Mouse (Mus musculus): ENCODE data around the gene Pias3. TPM values are rescaled to one million over a fixed set of nuclear protein-coding genes. Genes with fewer than 3 reads are reported as not detected.
A peak's percentile ranks its signal among the peaks of the same experiment; 100 is the strongest.
"Not testable (repeated sequence)": the region's sequence is repeated elsewhere in the genome, so short reads cannot be mapped to it uniquely, and the experiment has no call there.

Gene Pias3
- 10 to 100 TPM; 27.3 to 38.0 (median 32.6) TPM for total RNA-seq (2022)

GRCm38 (mm10) chr3:96696198-96696765 is at the start of gene Pias3:
TSS of gene Pias3 (plus strand) at chr3:96696384.
- DNase-seq = peak; percentile 78

- no peak for DNase-seq
Observed at GRCm38 (mm10) chr3:96647365-96647764, 48.8 kb upstream of the Pias3 start.

GRCm38 (mm10) chr3:96660901-96661300 is 35.3 kb upstream of the Pias3 start:
- DNase-seq = no peak

GRCm38 (mm10) chr3:96662731-96663316 is 33.4 kb upstream of the Pias3 start:
- no peak for DNase-seq

GRCm38 (mm10) chr3:96663432-96664239 is 32.5 kb upstream of the Pias3 start:
- DNase-seq = peak; percentile 60

GRCm38 (mm10) chr3:96665732-96666363 is 30.3 kb upstream of the Pias3 start:
- not testable (repeated sequence) for DNase-seq

- no peak for DNase-seq
Observed at GRCm38 (mm10) chr3:96666916-96667315, 29.3 kb upstream of the Pias3 start.

GRCm38 (mm10) chr3:96667316-96667715 is 28.9 kb upstream of the Pias3 start:
- no peak for DNase-seq

- no peak for DNase-seq
Observed at GRCm38 (mm10) chr3:96668424-96669067, 27.6 kb upstream of the Pias3 start.

- DNase-seq = peak; percentile 78
Observed at GRCm38 (mm10) chr3:96669727-96670468, 26.3 kb upstream of the Pias3 start, which contains the start of gene Ankrd35. TSS of gene Ankrd35 (plus strand) at chr3:96670131.

GRCm38 (mm10) chr3:96671519-96671918 is 24.7 kb upstream of the Pias3 start:
- DNase-seq = no peak

GRCm38 (mm10) chr3:96673514-96673913 is 22.7 kb upstream of the Pias3 start:
- DNase-seq = no peak

GRCm38 (mm10) chr3:96674442-96674841 is 21.7 kb upstream of the Pias3 start:
- no peak for DNase-seq

GRCm38 (mm10) chr3:96675171-96675570 is 21.0 kb upstream of the Pias3 start:
- no peak for DNase-seq

- DNase-seq = no peak
Observed at GRCm38 (mm10) chr3:96675690-96676089, 20.5 kb upstream of the Pias3 start.

GRCm38 (mm10) chr3:96678456-96678855 is 17.7 kb upstream of the Pias3 start:
- DNase-seq = no peak

- peak; percentile 77 for DNase-seq
Observed at GRCm38 (mm10) chr3:96679159-96679674, 17.0 kb upstream of the Pias3 start.

- DNase-seq = no peak
Observed at GRCm38 (mm10) chr3:96680269-96680956, 15.8 kb upstream of the Pias3 start.

- DNase-seq = no peak
Observed at GRCm38 (mm10) chr3:96683496-96683895, 12.7 kb upstream of the Pias3 start.

- peak; percentile 75 for DNase-seq
Observed at GRCm38 (mm10) chr3:96684151-96684821, 11.9 kb upstream of the Pias3 start.

Measured in adrenal gland, adult 8-10 months (tissue).